Mouse (Mus musculus): ENCODE measurements around the gene Ssbp1. TPM values are rescaled to one million over a fixed set of nuclear protein-coding genes. Genes with fewer than 3 reads are reported as not detected.

Gene Ssbp1
- total RNA-seq, 1 experiment from 2014 or later = 145 TPM

DNA sequence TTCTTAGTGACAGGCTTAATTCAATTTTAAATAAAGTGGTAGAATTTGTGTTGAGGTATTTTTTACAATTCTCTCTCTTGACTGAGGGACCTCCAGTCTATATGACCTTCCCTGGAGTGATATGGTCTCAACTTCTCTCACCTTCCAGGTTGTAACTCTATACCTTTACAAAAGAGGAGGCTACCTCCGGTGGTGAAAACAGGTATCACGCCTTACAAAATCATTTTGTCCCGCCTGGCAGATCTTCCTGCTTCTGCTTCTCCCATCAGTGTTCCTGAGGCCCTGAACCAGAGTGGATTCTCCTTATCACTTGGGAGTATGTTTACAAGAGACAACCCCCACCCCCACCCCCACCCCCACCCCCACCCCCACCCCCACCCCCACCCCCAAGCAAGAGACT is 29.4 kb upstream of the Ssbp1 start:
- no peak for ATAC-seq (replicated peaks in 1 of 2; ENCODE audit: insufficient read depth in 1 of 2, low FRiP score in 2 of 2, low TSS enrichment in 1 of 2, low read depth in 1 of 2, poor library complexity in 2 of 2, severe bottlenecking in 2 of 2)

DNA sequence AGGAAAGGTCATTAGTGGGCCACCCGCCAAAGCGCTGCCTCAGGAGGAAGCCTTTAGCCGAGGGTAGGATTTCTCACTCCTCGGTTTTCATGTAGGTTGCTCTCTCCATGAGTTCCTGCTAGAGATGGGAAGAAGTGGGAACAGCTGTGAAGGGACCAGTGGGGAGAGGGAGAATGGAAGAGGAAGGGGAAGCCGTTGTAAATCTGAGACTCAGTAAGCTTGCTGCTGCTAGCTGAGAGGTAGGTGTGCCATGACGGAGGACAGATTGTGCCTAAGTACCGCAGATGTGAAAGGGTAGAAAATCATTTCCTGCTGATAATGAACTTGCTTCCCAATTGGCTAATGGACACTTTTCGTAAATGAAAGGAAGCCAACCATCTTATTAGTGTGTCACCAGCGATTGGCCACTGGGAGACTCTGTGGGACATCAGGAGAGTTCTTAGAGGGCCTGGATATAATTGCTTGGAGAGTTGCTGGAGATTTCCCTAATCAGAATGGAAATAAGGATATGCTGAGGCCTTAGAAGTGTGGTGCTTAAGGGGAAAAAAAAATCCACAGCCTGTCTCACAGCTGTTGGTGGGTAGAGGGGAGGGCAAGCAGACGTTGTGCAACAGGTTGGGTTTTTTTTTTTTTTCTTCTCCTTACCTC is 27.7 kb upstream of the Ssbp1 start:
- no peak for ATAC-seq (replicated peaks in 1 of 2; ENCODE audit: insufficient read depth in 1 of 2, low FRiP score in 2 of 2, low TSS enrichment in 1 of 2, low read depth in 1 of 2, poor library complexity in 2 of 2, severe bottlenecking in 2 of 2)

DNA sequence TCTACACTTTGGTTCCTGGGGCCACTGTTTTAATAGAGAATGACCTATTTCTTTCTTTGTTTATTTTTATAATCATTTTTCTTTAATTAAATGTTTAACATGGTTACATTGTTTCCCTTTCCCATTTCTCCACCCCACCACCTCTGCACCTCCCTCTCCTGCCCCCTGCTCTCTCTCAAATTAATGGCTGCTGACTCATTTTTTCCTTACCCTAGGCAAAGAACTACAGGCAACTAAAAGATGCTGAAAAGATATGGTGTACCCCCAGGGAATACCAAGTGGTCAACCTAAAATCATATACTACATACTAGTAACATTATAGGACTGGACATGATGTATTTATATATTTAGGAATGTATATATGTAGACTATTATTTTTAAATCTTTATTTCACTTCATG is 22.5 kb upstream of the Ssbp1 start:
- ATAC-seq (replicated peaks in 1 of 2; ENCODE audit: insufficient read depth in 1 of 2, low FRiP score in 2 of 2, low TSS enrichment in 1 of 2, low read depth in 1 of 2, poor library complexity in 2 of 2, severe bottlenecking in 2 of 2) = no peak

DNA sequence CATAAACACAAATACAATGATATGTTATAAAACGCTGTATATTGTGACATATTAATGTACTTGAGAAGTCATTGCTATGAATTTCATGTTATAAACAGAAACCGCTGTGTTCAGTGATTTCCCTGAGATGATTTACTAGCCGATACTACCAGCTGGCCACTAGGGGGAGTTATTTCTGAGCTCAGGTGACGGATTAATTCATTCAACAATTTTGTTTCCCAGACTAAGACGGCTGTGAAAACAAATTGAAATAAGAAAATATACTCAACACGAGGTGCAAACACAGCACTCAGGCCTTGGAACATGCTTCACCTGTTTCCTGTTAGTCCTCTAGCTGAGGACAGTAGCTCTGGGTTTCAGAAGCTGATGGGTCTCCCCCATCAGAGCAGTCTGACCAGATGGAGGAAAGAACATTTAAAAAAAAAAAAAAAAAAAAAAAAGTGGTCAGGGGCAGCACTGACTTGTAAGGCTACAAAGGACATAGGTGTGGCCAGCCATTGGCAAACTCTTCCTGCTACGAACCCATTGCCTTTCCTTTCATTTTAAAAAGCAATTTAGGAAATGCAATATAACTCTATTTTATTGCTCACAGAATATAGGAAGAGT is 16.6 kb upstream of the Ssbp1 start:
- peak; percentile 65 to 68; a peak in 3 of 4 replicates for ATAC-seq (replicated peaks in 1 of 2; ENCODE audit: insufficient read depth in 1 of 2, low FRiP score in 2 of 2, low TSS enrichment in 1 of 2, low read depth in 1 of 2, poor library complexity in 2 of 2, severe bottlenecking in 2 of 2)

DNA sequence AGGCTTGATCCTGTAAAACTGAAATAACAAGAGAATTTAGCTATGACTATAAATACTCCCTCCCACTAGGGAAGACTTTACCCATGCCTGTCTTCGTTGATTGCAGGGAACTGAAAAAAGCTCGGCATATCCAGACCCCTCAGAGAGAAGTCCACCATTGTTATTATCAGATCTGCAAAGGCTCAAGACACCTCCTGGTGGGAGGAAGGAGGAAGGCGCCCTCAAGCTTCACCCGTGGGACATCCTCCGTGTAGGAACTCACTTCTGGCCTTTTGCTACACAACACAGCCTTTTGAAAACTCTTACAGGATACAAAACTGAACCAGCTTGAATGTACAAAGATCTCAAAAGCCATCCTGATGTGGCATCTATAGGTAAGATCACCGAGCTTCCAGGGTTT is 5.4 kb upstream of the Ssbp1 start:
- ATAC-seq (replicated peaks in 1 of 2; ENCODE audit: insufficient read depth in 1 of 2, low FRiP score in 2 of 2, low TSS enrichment in 1 of 2, low read depth in 1 of 2, poor library complexity in 2 of 2, severe bottlenecking in 2 of 2) = peak in 1 of 2 experiments; percentile 66; a peak in 2 of 4 replicates

DNA sequence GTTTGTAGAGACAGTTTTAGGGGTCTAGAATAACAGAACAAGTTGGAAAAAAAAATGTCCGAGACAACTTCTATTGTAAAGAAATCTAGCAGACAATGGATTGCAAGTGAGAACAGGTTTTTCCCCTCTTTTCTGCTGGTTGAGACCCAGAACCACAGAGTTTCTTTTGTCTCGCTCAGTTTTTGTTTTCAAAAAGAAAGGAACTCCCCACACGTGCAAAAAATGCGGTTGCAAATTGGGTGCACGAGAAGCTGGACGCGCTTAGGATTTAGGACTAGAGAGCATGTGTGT is 513 bp downstream of the Ssbp1 start:
- no peak for ATAC-seq (replicated peaks in 1 of 2; ENCODE audit: insufficient read depth in 1 of 2, low FRiP score in 2 of 2, low TSS enrichment in 1 of 2, low read depth in 1 of 2, poor library complexity in 2 of 2, severe bottlenecking in 2 of 2)

DNA sequence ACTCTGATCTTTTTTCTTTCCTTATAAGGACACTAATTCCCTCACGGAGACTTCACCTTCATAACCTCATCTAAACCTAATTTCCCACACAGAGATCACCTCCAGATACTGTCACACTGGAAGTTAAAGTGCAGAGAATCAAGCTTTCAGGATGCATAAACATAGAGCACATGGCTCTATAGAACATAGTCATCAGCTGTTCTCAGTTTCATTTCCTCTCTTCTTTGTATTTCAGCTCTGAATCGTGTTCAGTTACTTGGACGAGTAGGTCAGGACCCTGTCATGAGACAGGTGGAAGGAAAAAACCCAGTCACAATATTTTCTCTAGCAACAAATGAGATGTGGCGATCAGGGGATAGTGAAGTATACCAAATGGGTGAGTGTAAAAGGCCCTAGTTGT is 5.0 kb downstream of the Ssbp1 start:
- no peak for ATAC-seq (replicated peaks in 1 of 2; ENCODE audit: insufficient read depth in 1 of 2, low FRiP score in 2 of 2, low TSS enrichment in 1 of 2, low read depth in 1 of 2, poor library complexity in 2 of 2, severe bottlenecking in 2 of 2)

DNA sequence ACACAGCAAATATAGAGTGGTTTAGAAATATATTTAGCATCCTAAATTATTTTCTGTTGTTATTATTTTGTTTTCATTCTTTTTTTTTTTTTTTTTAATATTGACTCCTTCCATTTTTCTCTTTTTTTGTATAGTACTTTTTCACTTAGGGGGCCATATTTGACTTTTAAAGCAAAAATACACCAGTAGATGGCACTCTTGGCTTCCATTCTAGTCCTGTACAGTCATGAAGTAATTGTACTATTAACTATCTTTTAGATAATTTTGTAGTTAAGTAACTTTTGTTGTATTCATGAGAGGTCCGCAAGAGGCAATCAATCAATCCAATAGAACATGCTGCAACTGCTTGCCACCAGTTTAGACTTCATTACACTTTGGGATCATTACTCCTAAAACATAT is 8.6 kb downstream of the Ssbp1 start:
- 0 out of 4 replicates have a peak, but pooled peaks of 1 of the 2 experiments have one; percentile 27 for ATAC-seq (replicated peaks in 1 of 2; ENCODE audit: insufficient read depth in 1 of 2, low FRiP score in 2 of 2, low TSS enrichment in 1 of 2, low read depth in 1 of 2, poor library complexity in 2 of 2, severe bottlenecking in 2 of 2)

DNA sequence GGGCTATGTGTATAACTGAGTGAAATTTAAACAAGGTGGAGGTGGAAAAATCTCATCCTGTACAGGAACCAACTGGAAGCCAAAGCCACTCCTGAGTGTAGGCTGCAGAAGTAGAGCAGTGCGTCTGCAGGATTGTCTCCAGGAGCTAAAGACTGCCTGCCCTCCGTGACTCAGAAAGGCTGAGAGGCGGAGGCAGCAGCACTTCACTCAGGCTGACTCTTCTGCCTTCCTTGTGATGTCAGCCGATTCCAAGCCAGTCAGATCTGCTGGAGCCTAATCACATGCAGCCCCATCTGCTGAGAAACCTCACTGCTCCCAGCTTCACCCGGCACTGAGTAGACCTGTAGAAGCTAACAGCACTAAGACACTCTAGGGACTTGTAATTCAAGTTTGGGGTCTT is 11.2 kb downstream of the Ssbp1 start:
- ATAC-seq (replicated peaks in 1 of 2; ENCODE audit: insufficient read depth in 1 of 2, low FRiP score in 2 of 2, low TSS enrichment in 1 of 2, low read depth in 1 of 2, poor library complexity in 2 of 2, severe bottlenecking in 2 of 2) = no peak

DNA sequence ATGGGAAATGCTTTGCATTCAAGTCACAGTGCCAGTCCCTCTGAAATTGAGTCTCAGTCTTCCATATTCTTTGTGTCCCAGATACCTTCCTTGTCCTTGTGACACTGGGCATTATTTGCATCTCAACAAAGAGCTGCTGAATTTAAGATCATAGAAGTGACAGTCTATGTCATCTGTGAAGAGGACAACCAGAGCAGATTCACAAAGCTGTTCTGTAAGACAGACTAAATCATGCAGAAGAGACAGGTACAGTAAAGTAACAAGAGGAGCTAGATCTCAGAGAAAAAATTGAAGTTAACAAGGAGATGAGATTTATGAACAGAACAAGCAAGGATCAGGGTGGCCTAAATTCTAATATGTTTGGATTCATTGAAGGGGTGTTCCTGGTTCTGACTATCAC is 19.8 kb downstream of the Ssbp1 start, which contains the start of gene Tas2r137:
Gene Tas2r137 (plus strand): TSS at position 301 of the 400 bp plus-strand sequence.
- no peak for ATAC-seq (replicated peaks in 1 of 2; ENCODE audit: insufficient read depth in 1 of 2, low FRiP score in 2 of 2, low TSS enrichment in 1 of 2, low read depth in 1 of 2, poor library complexity in 2 of 2, severe bottlenecking in 2 of 2)

DNA sequence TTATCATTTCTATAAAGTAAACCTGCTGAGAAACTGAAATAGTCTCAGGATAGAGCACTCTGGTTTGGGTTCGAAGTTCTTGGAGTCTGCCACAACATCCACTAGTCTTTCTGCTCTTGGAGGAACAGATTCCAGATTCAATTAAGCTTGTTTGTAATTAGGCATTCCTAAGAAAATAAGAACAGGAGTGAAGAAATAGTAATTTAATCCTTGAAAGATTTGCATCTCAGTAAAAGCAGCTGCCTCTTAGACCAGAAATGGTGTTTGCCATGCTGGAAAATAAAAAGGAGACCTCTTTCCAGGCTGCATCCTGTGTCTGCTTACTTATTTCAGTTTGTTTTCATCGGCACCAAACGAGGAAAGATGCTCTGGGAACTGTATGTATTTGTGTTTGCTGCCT is 22.1 kb downstream of the Ssbp1 start, which contains the start of gene Tas2r108:
Gene Tas2r108 (plus strand): TSS at position 301 of the 400 bp plus-strand sequence.
- no peak for ATAC-seq (replicated peaks in 1 of 2; ENCODE audit: insufficient read depth in 1 of 2, low FRiP score in 2 of 2, low TSS enrichment in 1 of 2, low read depth in 1 of 2, poor library complexity in 2 of 2, severe bottlenecking in 2 of 2)

DNA sequence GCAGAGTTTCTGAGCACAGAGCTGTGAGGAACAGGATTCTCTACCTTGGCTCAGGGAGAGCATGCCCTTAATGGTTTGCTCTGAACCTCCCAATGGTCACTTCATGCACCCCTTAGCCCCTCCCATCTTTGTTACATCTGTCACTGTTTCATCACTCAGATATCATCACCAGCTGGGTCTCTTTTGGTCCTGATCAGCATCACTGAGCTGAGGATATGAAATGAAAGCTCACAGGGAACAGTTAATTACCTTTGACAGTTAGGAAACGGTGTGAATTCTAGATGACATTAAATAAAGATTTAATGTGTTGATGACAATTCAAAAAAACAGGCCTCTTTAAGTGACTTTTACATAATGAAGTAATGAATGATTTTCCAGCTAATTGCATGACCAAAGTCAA is 48.3 kb downstream of the Ssbp1 start, which contains the start of gene Prss37:
Gene Prss37 (minus strand): TSS at position 101 of the 400 bp plus-strand sequence.
- no peak for ATAC-seq (replicated peaks in 1 of 2; ENCODE audit: insufficient read depth in 1 of 2, low FRiP score in 2 of 2, low TSS enrichment in 1 of 2, low read depth in 1 of 2, poor library complexity in 2 of 2, severe bottlenecking in 2 of 2)

Other genes starting within 250 kb of the Ssbp1 start
- 37.0 and 44.5 TPM in 2 replicates for gene Agk, start 146.2 kb upstream of the Ssbp1 start, total RNA-seq (2017)
- 8.0 and 12.4 TPM in 2 replicates for gene E330009J07Rik, start 35.2 kb upstream of the Ssbp1 start, total RNA-seq (2017)
- gene Wee2, start 32.3 kb upstream of the Ssbp1 start, total RNA-seq (2017) = not detected in 2 replicates
- gene Tas2r137, start 19.9 kb downstream of the Ssbp1 start, total RNA-seq (2017) = 1.1 TPM in 1 of 2 replicates, not detected in the other
- not detected in 2 replicates for gene Tas2r108, start 22.2 kb downstream of the Ssbp1 start, total RNA-seq (2017)
- gene Prss37, start 48.2 kb downstream of the Ssbp1 start, total RNA-seq (2017) = not detected in 2 replicates
- not detected in 2 replicates for gene Olfr461, start 83.7 kb downstream of the Ssbp1 start, total RNA-seq (2017)
- gene Olfr460, start 98.1 kb downstream of the Ssbp1 start, total RNA-seq (2017) = not detected in 2 replicates
- gene Clec5a, start 114.5 kb downstream of the Ssbp1 start, total RNA-seq (2017) = 13.3 and 33.6 TPM in 2 replicates
- not detected in 2 replicates for gene Tas2r138, start 142.0 kb downstream of the Ssbp1 start, total RNA-seq (2017)
- gene Mgam, start 157.5 kb downstream of the Ssbp1 start, total RNA-seq (2017) = 3.2 and 13.6 TPM in 2 replicates